Mouse (Mus musculus) heart, postnatal 0 days (tissue): ENCODE measurements around the gene Kpna6.

Source experiments
- CTCF ChIP-seq: IDR thresholded peaks from 2 replicates; pipeline ENCODE4 v1.5.1; 2016; ENCODE audit warnings: antibody characterized with exemption, control low read depth, low read depth
- EP300 ChIP-seq: IDR thresholded peaks from 2 replicates; pipeline ENCODE4 v1.6.1; 2016; ENCODE audit warnings: antibody characterized with exemption, low read depth

DNA sequence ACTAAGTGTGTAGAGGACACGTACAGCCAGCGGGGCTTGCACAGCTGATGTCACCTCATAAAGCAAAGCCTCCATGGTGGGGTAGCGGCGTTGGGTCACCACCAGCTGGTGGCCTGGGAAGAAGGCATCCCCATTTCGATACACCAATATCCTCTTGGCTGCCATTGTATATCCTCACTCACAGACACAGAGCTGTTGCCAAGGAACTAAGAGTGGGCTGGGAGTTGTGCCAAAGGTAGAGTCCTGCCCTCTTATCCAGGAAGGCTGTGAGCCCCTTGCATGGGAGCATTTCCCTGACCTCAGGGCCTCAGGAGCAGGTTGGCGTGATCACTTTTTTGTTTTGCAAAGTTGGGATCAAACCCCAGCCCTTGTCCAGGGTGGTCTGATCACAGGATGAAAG is 58.5 kb downstream of the Kpna6 start, which contains the start of gene Dcdc2b:
- no peak for TF ChIP-seq CTCF
- no peak for TF ChIP-seq EP300
